Mouse (Mus musculus) neural tube, embryonic 15.5 days (tissue): ENCODE measurements at regions not wholly inside any gene's neighbourhood (a gene's known extent, or its start where the extent isn't known, plus 50 kb on each side); places are given as distances from the start of the nearest gene placed in this dataset.
"Not testable (repeated sequence)": the region's sequence is repeated elsewhere in the genome, so short reads cannot be mapped to it uniquely, and the experiment has no call there.

Experiments
- ATAC-seq: fragments of 200-750 bp; cut with Nextera tagmentation; 2 replicates; pipeline ENCODE4 v1.8.0; 2017; ENCODE audit warnings: mild to moderate bottlenecking, moderate TSS enrichment, moderate library complexity; ENCODE audit not compliant: low FRiP score
- H3K27ac ChIP-seq: fragments of 300-500 bp; sonication (generic); replicated peaks from 2 replicates; pipeline ENCODE4 v1.5.1; 2015; ENCODE audit warnings: mild to moderate bottlenecking, inconsistent platforms
- H3K27me3 ChIP-seq: fragments of 300-500 bp; sonication (generic); replicated peaks from 2 replicates; pipeline ENCODE4 v1.6.1; 2015; ENCODE audit warnings: inconsistent platforms
- H3K36me3 ChIP-seq: fragments of 300-500 bp; sonication (generic); 2 replicates; pipeline ENCODE4 v1.6.1; 2015; ENCODE audit warnings: inconsistent platforms
- H3K4me1 ChIP-seq: fragments of 300-500 bp; sonication (generic); 2 replicates; pipeline ENCODE4 v1.6.1; 2015; ENCODE audit warnings: inconsistent platforms
- H3K4me2 ChIP-seq: fragments of 300-500 bp; sonication (generic); 2 replicates; pipeline ENCODE4 v1.6.1; 2015; ENCODE audit warnings: inconsistent platforms, mild to moderate bottlenecking, moderate library complexity
- H3K4me3 ChIP-seq: fragments of 300-500 bp; sonication (generic); replicated peaks from 2 replicates; pipeline ENCODE4 v1.5.1; 2015; ENCODE audit warnings: mild to moderate bottlenecking, inconsistent platforms
- H3K9ac ChIP-seq: fragments of 300-500 bp; sonication (generic); replicated peaks from 2 replicates; pipeline ENCODE4 v1.6.1; 2015; ENCODE audit warnings: mild to moderate bottlenecking, inconsistent platforms
- H3K9me3 ChIP-seq: fragments of 300-500 bp; sonication (generic); replicated peaks from 2 replicates; pipeline ENCODE4 v1.6.1; 2016; ENCODE audit warnings: inconsistent platforms
- WGBS: fragments of 180-500 bp; shearing (Covaris S2); methylation state at CpG from one replicate; pipeline ENCODE4 v1.1.7; 2015; ENCODE audit warnings: mixed read lengths; 5-methylcytosine and 5-hydroxymethylcytosine counted together

GRCm38 (mm10) chr1:64463715-64464290, 68.6 kb upstream of the Creb1 start:
- ATAC-seq: no peak
- peaks cover 3% of the 10 kb centered on the region; the same call in 1 of the 2 replicates for H3K9me3 ChIP-seq
- 89% methylated on average over 5 of the region's 5 CpGs for WGBS

GRCm38 (mm10) chr1:64461616-64462015, 70.8 kb upstream of the Creb1 start:
- not testable (repeated sequence) for H3K4me3 ChIP-seq, H3K27ac ChIP-seq, H3K9ac ChIP-seq, H3K4me2 ChIP-seq, H3K36me3 ChIP-seq, H3K4me1 ChIP-seq, H3K27me3 ChIP-seq, ATAC-seq, H3K9me3 ChIP-seq
- WGBS: 93% methylated on average over 6 of the region's 6 CpGs

More at GRCm38 (mm10) chr1:64463715-64464290, 68.6 kb upstream of the Creb1 start:
- no peak overlapping the region for H3K27ac ChIP-seq
- no peak overlapping the region for H3K4me3 ChIP-seq
- no peak overlapping the region for H3K9ac ChIP-seq
- no peaks in the 10 kb centered on the region for H3K36me3 ChIP-seq
- H3K27me3 ChIP-seq: no peaks in the 10 kb centered on the region
- no peak overlapping the region for H3K4me2 ChIP-seq
- no peaks in the 10 kb centered on the region for H3K4me1 ChIP-seq

- no peak overlapping the region for H3K9ac ChIP-seq
- no peaks in the 10 kb centered on the region for H3K27me3 ChIP-seq
- 86% methylated on average over 5 of the region's 5 CpGs for WGBS
Observed at GRCm38 (mm10) chr1:64457872-64458271, 74.6 kb upstream of the Creb1 start.

GRCm38 (mm10) chr1:64449141-64449540, 83.3 kb upstream of the Creb1 start:
- H3K4me1 ChIP-seq: peaks cover 16% of the 10 kb centered on the region
- no peak for ATAC-seq
- H3K36me3 ChIP-seq: no peaks in the 10 kb centered on the region
- 88% methylated on average over 3 of the region's 3 CpGs for WGBS
- H3K4me3 ChIP-seq: no peak overlapping the region
- no peak overlapping the region for H3K9ac ChIP-seq
- H3K27ac ChIP-seq: no peak overlapping the region
- no peaks in the 10 kb centered on the region for H3K27me3 ChIP-seq
- no peak overlapping the region for H3K4me2 ChIP-seq
- H3K9me3 ChIP-seq: no peaks in the 10 kb centered on the region

More at GRCm38 (mm10) chr1:64457872-64458271, 74.6 kb upstream of the Creb1 start:
- Histone ChIP-seq H3K36me3 (no peaks in the 10 kb centered on the region), H3K9me3 (peaks cover 3% of the 10 kb centered on the region; the same call in 1 of the 2 replicates), H3K4me1 (no peaks in the 10 kb centered on the region), H3K4me3 (no peak overlapping the region), H3K4me2 (no peak overlapping the region), H3K27ac (no peak overlapping the region)
- no peak for ATAC-seq

- no peak for ATAC-seq
- Histone ChIP-seq H3K9me3 (no peaks in the 10 kb centered on the region), H3K9ac (no peak overlapping the region), H3K4me3 (no peak overlapping the region), H3K4me2 (no peak overlapping the region), H3K27ac (no peak overlapping the region), H3K4me1 (peaks cover 21% of the 10 kb centered on the region), H3K27me3 (no peaks in the 10 kb centered on the region), H3K36me3 (no peaks in the 10 kb centered on the region)
- 2% methylated on average over 5 of the region's 5 CpGs for WGBS
Observed at GRCm38 (mm10) chr1:64448090-64448489, 84.4 kb upstream of the Creb1 start.

- 44% methylated on average over 4 of the region's 4 CpGs for WGBS
- H3K9me3 ChIP-seq: no peaks in the 10 kb centered on the region
- no peak overlapping the region for H3K4me2 ChIP-seq
- no peak for ATAC-seq
- no peak overlapping the region for H3K4me3 ChIP-seq
- H3K27me3 ChIP-seq: no peaks in the 10 kb centered on the region
- no peaks in the 10 kb centered on the region for H3K36me3 ChIP-seq
- H3K9ac ChIP-seq: no peak overlapping the region
- H3K4me1 ChIP-seq: peaks cover 25% of the 10 kb centered on the region
- H3K27ac ChIP-seq: no peak overlapping the region
Observed at GRCm38 (mm10) chr1:64446492-64446891, 86.0 kb upstream of the Creb1 start.

GRCm38 (mm10) chr1:64445919-64446318, 86.5 kb upstream of the Creb1 start:
- WGBS: 3% methylated on average over 13 of the region's 13 CpGs
- peak; percentile 95 for ATAC-seq
- Histone ChIP-seq H3K4me1 (peaks cover 25% of the 10 kb centered on the region), H3K9me3 (no peaks in the 10 kb centered on the region), H3K36me3 (no peaks in the 10 kb centered on the region), H3K4me3 (0 out of 2 replicates have a peak overlapping the region, but pooled peaks have one; percentile 3), H3K4me2 (peak overlapping the region; percentile 35), H3K27ac (peak overlapping the region; percentile 66), H3K27me3 (no peaks in the 10 kb centered on the region), H3K9ac (no peak overlapping the region)

- H3K36me3 ChIP-seq: no peaks in the 10 kb centered on the region
- no peak for ATAC-seq
- H3K27ac ChIP-seq: no peak overlapping the region
- no peak overlapping the region for H3K9ac ChIP-seq
- H3K9me3 ChIP-seq: no peaks in the 10 kb centered on the region
- H3K4me3 ChIP-seq: no peak overlapping the region
- WGBS: 71% methylated on average over 6 of the region's 6 CpGs
- no peak overlapping the region for H3K4me2 ChIP-seq
- no peaks in the 10 kb centered on the region for H3K27me3 ChIP-seq
- H3K4me1 ChIP-seq: peaks cover 25% of the 10 kb centered on the region
Observed at GRCm38 (mm10) chr1:64443436-64443835, 89.0 kb upstream of the Creb1 start.

GRCm38 (mm10) chr1:64442179-64442874, 90.1 kb upstream of the Creb1 start:
- H3K9ac ChIP-seq: no peak overlapping the region
- H3K36me3 ChIP-seq: no peaks in the 10 kb centered on the region
- no peaks in the 10 kb centered on the region for H3K27me3 ChIP-seq
- 39% methylated on average over 9 of the region's 9 CpGs for WGBS
- no peaks in the 10 kb centered on the region for H3K9me3 ChIP-seq
- H3K4me2 ChIP-seq: no peak overlapping the region
- H3K4me1 ChIP-seq: peaks cover 22% of the 10 kb centered on the region
- no peak for ATAC-seq
- H3K4me3 ChIP-seq: no peak overlapping the region
- no peak overlapping the region for H3K27ac ChIP-seq

GRCm38 (mm10) chr1:64423256-64423655, 109.2 kb upstream of the Creb1 start:
- WGBS: 54% methylated on average over 1 of the region's 1 CpGs
- no peaks in the 10 kb centered on the region for H3K27me3 ChIP-seq
- ATAC-seq: no peak

GRCm38 (mm10) chr1:64418567-64418966, 113.9 kb upstream of the Creb1 start:
- Histone ChIP-seq H3K9me3 (no peaks in the 10 kb centered on the region), H3K36me3 (no peaks in the 10 kb centered on the region), H3K4me1 (0 out of 2 replicates have a peak, but pooled peaks cover 4% of the 10 kb centered on the region), H3K4me2 (no peak overlapping the region), H3K27me3 (no peaks in the 10 kb centered on the region), H3K27ac (no peak overlapping the region), H3K4me3 (no peak overlapping the region), H3K9ac (no peak overlapping the region)
- no peak for ATAC-seq

More at GRCm38 (mm10) chr1:64423256-64423655, 109.2 kb upstream of the Creb1 start:
- Histone ChIP-seq H3K4me1 (0 out of 2 replicates have a peak, but pooled peaks cover 4% of the 10 kb centered on the region), H3K36me3 (no peaks in the 10 kb centered on the region), H3K9ac (no peak overlapping the region), H3K4me2 (no peak overlapping the region), H3K27ac (no peak overlapping the region), H3K9me3 (no peaks in the 10 kb centered on the region), H3K4me3 (no peak overlapping the region)

GRCm38 (mm10) chr1:64415906-64416305, 116.5 kb upstream of the Creb1 start:
- no peak overlapping the region for H3K27ac ChIP-seq
- no peak overlapping the region for H3K9ac ChIP-seq
- H3K4me1 ChIP-seq: 0 out of 2 replicates have a peak, but pooled peaks cover 4% of the 10 kb centered on the region
- no peak overlapping the region for H3K4me3 ChIP-seq
- no peak for ATAC-seq
- 88% methylated on average over 7 of the region's 7 CpGs for whole genome bisulfite sequencing
- no peaks in the 10 kb centered on the region for H3K36me3 ChIP-seq
- H3K9me3 ChIP-seq: no peaks in the 10 kb centered on the region
- H3K27me3 ChIP-seq: no peaks in the 10 kb centered on the region
- H3K4me2 ChIP-seq: no peak overlapping the region
